Mouse (Mus musculus): Measurements from ENCODE around the gene Slc8a1. TPM values are rescaled to one million over a fixed set of nuclear protein-coding genes. Genes with fewer than 3 reads are reported as not detected.

The Slc8a1 gene
- polyA plus RNA-seq, 1 experiment from 2014 or later = 36.5 TPM

DNA sequence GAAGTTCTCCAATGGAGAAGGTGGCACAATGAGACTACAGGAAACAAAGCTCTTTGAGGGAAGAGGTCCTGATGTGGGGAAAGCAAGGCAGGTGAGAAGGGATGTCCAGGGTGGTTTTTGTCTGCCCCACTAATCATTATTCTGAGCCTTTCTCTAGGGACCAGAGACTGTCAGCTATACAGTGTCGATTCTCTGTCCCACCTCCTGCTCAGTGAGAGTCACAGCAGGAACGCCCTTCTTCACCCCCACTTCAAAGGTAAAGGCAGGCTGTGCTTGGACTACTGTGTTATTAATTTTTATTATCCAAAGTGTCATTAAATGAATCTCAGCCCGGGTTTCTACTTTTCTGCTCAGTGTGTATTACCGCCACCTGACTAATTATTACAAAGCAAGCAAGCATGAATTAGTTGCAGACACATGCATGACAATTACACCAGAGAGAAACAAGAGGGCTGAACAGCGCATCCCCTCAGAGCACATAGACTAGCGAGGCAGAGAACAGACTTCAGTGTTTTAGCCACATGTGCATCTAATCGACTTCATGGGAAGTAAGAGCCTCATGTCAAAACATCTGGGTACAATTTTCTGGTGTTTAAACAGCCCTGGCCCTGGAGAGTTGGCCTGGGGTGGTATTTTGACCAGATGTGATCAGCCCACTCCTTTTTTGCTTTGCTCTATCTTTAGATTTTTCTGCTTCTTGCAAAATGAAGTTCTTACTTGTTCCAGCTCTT, 402.0 kb downstream of the Slc8a1 start:
- Histone ChIP-seq H3K4me3 (replicated peaks; ENCODE audit: low read length) (no peak overlapping the region), H3K9ac (no peak overlapping the region), H3K27me3 (ENCODE audit: control insufficient read depth, insufficient read depth, low read length) (no peaks in the 10 kb centered on the region), H3K27ac (no peak overlapping the region), H3K4me1 (replicated peaks; ENCODE audit: control insufficient read depth, insufficient read depth, low read length) (no peaks in the 10 kb centered on the region), H3K4me2 (replicated peaks) (no peak overlapping the region), H3K36me3 (replicated peaks; ENCODE audit: control insufficient read depth, insufficient read depth) (no peaks in the 10 kb centered on the region), H3K9me3 (ENCODE audit: control insufficient read depth, low read length) (no peaks in the 10 kb centered on the region)
- ATAC-seq (ENCODE audit: low FRiP score) = no peak; the same call in 1 of the 2 replicates
- peak; percentile 2 for DNase-seq (ENCODE audit: low spot score)
- 53% methylated on average over 7 of the region's 7 CpGs for WGBS

DNA sequence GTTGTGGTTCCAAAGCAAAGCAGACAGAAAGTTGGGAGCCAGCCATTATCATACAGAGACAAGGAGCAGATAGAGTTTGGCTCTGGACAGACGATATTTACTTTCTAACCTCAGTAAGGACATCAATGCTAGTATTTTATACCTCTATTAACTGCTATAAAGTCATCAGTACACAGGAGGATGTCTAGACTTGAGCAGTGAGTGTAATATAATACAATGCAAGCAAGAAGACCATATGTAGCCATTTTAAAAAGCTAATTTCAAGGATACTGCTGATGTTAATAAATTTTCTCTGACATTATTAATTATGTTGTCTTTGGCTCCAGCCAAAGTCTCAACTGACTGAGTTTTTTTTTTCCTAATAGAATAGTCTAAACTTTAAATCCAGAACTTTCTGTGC, 402.7 kb downstream of the Slc8a1 start:
- Histone ChIP-seq H3K4me1 (replicated peaks; ENCODE audit: control insufficient read depth, insufficient read depth, low read length) (no peaks in the 10 kb centered on the region), H3K4me2 (replicated peaks) (no peak overlapping the region), H3K36me3 (replicated peaks; ENCODE audit: control insufficient read depth, insufficient read depth) (no peaks in the 10 kb centered on the region), H3K9me3 (ENCODE audit: control insufficient read depth, low read length) (no peaks in the 10 kb centered on the region), H3K4me3 (replicated peaks; ENCODE audit: low read length) (no peak overlapping the region), H3K9ac (no peak overlapping the region), H3K27me3 (ENCODE audit: control insufficient read depth, insufficient read depth, low read length) (no peaks in the 10 kb centered on the region), H3K27ac (no peak overlapping the region)
- 83% methylated on average over 1 of the region's 1 CpGs for WGBS
- no peak for ATAC-seq (ENCODE audit: low FRiP score)
- no peak for DNase-seq (ENCODE audit: low spot score)

All from hindbrain, embryonic 14.5 days (tissue).